Mouse (Mus musculus): ENCODE data around the gene Zar1l. TPM values are rescaled to one million over a fixed set of nuclear protein-coding genes. Genes with fewer than 3 reads are reported as not detected.

Zar1l gene
- not detected for polyA plus RNA-seq (2021)

DNA sequence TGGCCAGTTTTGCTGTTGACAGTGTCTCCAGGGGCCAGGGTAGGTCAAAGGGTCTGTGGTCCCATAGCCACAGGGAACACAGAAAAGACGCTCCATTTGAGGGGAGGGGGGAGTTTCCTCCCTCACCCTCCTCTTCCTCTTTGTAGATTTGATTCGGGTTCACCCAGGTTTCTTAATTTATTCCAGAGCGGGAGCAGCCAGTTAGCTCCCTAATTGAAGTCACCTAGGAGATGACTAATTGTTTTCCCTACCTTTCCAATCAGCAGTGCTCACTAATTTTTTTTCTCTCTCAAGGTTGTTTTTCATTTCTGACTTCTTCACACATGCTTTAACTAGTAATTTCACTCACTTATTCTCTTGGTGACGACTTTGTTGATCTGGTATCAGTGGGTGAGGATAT is at the start of gene Zar1l:
Gene Zar1l (minus strand): TSS at position 101 of the 400 bp plus-strand sequence.
- CTCF ChIA-PET = no interaction called here
- ATAC-seq (no peak), DNase-seq (ENCODE audit: low read depth, low spot score) (no peak)
- H3K27me3 ChIP-seq = no peaks in the 10 kb centered on the region
- POLR2A ChIA-PET = no interaction called here
- in situ Hi-C loops (cut with MboI; ENCODE audit: low pct_unique_long_range_greater_than_20kb) = no loop called here
- TF ChIP-seq CTCF (IDR thresholded peaks at IDR 0.05) = no peak

DNA sequence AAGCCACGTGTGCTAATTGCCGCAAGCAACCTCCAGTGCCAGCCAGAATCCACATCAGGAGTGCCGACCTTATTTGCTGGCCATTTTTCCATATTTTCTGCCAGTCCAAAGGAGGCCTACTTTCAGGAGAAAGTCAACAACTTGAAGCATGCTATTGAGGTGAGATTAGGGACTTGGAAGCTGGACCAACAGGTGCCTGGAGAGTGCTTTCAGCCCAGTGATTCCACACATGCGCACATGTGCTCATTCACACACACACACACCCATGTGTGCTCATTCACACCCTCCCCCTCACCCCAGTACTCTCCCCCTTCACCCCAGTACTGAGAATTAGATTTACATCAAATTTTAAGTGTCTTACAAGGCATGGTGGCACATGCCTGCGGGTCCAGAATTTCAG is 49.0 kb upstream of the Zar1l start:
- in situ Hi-C loops (cut with MboI; ENCODE audit: low pct_unique_long_range_greater_than_20kb) = no loop called here
- CTCF ChIA-PET = interaction anchor here (1.0 to 3.8 kb wide), 3 partner anchors 8 to 14 kb away, joined by 3 to 14 read pairs (median 5); no protein-coding TSS in a partner anchor

DNA sequence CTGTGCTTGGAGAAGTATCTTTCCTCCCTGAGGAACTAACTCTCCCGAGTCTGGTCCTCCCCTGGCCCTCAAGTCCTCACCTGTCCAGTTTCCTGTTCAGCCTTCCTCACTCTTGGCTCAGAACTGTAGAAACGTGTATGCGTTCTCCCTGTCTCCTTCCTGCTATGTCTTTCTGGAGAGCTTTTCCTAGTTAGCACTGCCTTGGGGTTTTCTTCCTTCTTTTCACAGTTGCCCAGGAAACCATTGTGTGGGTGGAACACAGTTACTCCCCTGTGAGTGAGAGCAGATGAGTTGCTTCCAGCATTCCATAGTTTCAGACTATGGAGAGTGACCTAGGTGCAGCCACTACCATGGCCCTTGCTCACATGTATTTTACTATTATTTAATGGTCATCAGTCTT is 48.3 kb upstream of the Zar1l start:
- CTCF ChIA-PET = interaction anchor here (0.9 to 3.8 kb wide), 5 partner anchors 8 to 74 kb away, joined by 3 to 14 read pairs (median 5); no protein-coding TSS in a partner anchor
- H3K27me3 ChIP-seq = no peaks in the 10 kb centered on the region
- TF ChIP-seq CTCF (IDR thresholded peaks at IDR 0.05) = no peak
- in situ Hi-C loops (cut with MboI; ENCODE audit: low pct_unique_long_range_greater_than_20kb) = no loop called here
- POLR2A ChIA-PET = no interaction called here
- peak; percentile 65 for ATAC-seq
- DNase-seq (ENCODE audit: low read depth, low spot score) = no peak

More for the DNA sequence above, 49.0 kb upstream of the Zar1l start:
- ATAC-seq (no peak), DNase-seq (ENCODE audit: low read depth, low spot score) (no peak)
- TF ChIP-seq CTCF (IDR thresholded peaks at IDR 0.05) = no peak
- H3K27me3 ChIP-seq = no peaks in the 10 kb centered on the region
- POLR2A ChIA-PET = no interaction called here

DNA sequence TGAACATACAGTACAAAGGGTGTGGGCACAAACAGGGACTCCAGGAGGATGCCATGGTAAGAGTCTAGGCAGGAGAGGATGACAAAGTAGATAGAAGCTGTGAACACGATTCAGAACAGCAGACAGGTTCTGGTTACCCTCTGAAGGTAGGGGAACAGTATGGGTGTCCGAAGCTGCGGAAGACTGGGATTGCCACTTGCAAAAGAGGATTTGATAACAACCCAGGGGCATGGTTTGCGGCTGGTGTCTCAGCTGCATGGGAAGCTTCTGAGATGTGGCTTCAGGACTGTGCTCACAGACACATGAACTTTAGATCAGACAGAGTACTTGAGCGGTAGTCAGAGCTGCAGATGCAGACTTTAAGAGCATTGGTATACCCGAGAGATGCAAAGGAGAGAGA is 46.5 kb upstream of the Zar1l start:
- TF ChIP-seq CTCF (IDR thresholded peaks at IDR 0.05) = no peak

DNA sequence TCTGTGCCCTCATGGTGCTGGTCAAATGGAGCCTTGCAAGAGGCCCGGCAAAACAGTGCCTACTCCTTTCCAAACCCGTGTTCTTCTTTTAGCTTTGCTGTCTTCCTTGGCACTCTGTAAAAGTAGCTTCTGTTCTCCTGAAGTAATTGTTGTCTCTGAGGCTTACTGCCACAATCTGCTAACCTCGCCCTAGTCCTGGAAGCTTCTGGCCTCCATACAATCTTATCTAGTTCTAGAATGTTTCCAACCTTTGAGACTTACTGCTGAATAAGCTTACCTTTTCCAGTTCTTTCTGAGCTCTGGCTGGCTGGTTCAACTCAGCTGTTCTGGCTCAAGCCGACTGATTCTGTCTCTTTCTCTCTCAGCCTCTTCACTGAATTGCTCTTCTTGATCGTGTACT is 43.8 kb upstream of the Zar1l start:
- DNase-seq (ENCODE audit: low read depth, low spot score) (no peak), ATAC-seq (no peak)
- no peak for TF ChIP-seq CTCF (IDR thresholded peaks at IDR 0.05)
- POLR2A ChIA-PET = no interaction called here
- in situ Hi-C loops (cut with MboI; ENCODE audit: low pct_unique_long_range_greater_than_20kb) = no loop called here
- no peaks in the 10 kb centered on the region for H3K27me3 ChIP-seq
- CTCF ChIA-PET = interaction anchor here (1.3 kb wide), 1 partner anchor 10 kb away, joined by 3 read pairs; no protein-coding TSS in a partner anchor

More for the DNA sequence above, 46.5 kb upstream of the Zar1l start:
- ChIA-PET POLR2A (interaction anchor here (1.2 kb wide), 1 partner anchor 30 kb away, joined by 3 read pairs; no protein-coding TSS in a partner anchor), CTCF (interaction anchor here (0.8 to 3.8 kb wide), 6 partner anchors 10 to 101 kb away, joined by 3 to 14 read pairs (median 4); partner anchors contain the start of gene N4bp2l2)
- H3K27me3 ChIP-seq = no peaks in the 10 kb centered on the region
- in situ Hi-C loops (cut with MboI; ENCODE audit: low pct_unique_long_range_greater_than_20kb) = no loop called here
- DNase-seq (ENCODE audit: low read depth, low spot score) (no peak), ATAC-seq (no peak)

DNA sequence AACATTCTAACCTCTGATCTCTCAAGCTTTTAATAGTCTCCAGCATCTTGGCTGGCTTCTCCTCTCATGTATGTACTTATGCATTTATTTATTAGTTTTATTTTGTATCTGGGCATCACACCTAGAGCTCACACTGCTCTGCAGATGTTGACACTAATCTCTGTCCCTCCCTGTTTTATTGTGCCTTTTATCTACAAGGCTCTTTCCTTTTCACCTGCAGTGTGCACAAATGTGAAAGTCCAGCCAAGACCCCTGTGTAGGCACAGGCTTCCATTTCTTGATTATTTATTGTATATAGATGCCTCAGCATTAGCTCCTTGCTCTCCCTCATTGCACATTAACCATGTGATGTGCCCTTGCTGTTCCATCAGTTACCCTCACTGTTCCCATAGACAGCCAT is 43.4 kb upstream of the Zar1l start:
- TF ChIP-seq CTCF (IDR thresholded peaks at IDR 0.05) = no peak
- ATAC-seq (no peak), DNase-seq (ENCODE audit: low read depth, low spot score) (no peak)
- in situ Hi-C loops (cut with MboI; ENCODE audit: low pct_unique_long_range_greater_than_20kb) = no loop called here
- H3K27me3 ChIP-seq = no peaks in the 10 kb centered on the region
- ChIA-PET CTCF (interaction anchor here (1.0 to 1.3 kb wide), 2 partner anchors 9 to 14 kb away, joined by 3 read pairs; no protein-coding TSS in a partner anchor), POLR2A (no interaction called here)

DNA sequence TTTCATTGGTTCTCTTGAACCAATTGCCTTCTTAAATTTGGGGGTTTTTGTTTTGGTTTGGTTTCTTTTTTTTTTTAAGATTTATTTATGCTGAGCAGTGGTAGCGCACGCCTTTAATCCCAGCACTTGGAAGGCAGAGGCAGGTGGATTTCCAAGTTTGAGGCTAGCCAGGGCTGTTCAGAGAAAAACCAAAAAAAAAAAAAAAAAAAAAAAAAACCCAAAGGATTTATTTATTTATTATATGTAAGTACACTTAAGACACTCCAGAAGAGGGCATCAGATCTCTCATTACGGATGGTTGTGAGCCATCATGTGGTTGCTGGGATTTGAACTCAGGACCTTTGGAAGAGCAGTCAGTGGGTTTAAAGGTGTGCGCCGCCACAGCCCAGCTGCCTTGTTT is 42.9 kb upstream of the Zar1l start:
- POLR2A ChIA-PET = no interaction called here
- in situ Hi-C loops (cut with MboI; ENCODE audit: low pct_unique_long_range_greater_than_20kb) = no loop called here
- CTCF ChIA-PET = interaction anchor here (1.0 to 1.3 kb wide), 2 partner anchors 9 to 14 kb away, joined by 3 read pairs; no protein-coding TSS in a partner anchor

DNA sequence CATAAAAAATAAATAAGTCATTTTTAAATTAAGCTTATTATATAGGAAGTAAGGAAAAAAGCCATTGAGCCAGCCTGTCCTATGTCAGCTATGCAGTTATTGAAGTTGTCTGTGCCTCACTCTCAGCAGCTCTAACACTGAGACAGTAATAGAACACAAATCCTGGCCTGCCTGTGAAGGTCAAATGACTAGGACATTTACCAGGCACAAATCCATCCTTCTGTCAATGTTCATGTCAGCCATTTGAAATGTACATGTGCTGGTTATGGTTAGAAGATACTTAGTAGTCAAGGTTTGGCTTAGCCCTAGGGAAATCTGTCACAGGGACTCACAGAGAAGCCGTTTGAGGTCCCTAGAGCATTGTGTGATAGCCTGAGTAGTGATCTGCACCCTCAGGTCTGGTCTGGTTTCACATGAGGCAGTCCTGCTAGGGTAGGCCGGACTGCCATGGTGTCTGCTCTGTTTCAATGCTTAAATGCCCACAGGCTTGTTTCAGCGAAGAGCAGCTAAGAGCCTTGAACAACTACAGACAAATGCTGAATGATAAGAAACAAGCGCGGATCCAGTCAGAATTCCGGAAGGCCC is 41.6 kb upstream of the Zar1l start:
- no peak for ATAC-seq
- H3K27me3 ChIP-seq = no peaks in the 10 kb centered on the region
- in situ Hi-C loops (cut with MboI; ENCODE audit: low pct_unique_long_range_greater_than_20kb) = no loop called here
- POLR2A ChIA-PET = interaction anchor here (0.7 kb wide), 1 partner anchor 321 kb away, joined by 3 read pairs; no protein-coding TSS in a partner anchor
- no peak for TF ChIP-seq CTCF (IDR thresholded peaks at IDR 0.05)
- CTCF ChIA-PET = interaction anchor here (1.1 to 2.4 kb wide), 5 partner anchors 8 to 17 kb away, joined by 4 to 8 read pairs (median 5); no protein-coding TSS in a partner anchor
- no peak for DNase-seq (ENCODE audit: low read depth, low spot score)

More for the DNA sequence above, 42.9 kb upstream of the Zar1l start:
- DNase-seq (ENCODE audit: low read depth, low spot score) (no peak), ATAC-seq (no peak)
- no peak for TF ChIP-seq CTCF (IDR thresholded peaks at IDR 0.05)
- no peaks in the 10 kb centered on the region for H3K27me3 ChIP-seq

DNA sequence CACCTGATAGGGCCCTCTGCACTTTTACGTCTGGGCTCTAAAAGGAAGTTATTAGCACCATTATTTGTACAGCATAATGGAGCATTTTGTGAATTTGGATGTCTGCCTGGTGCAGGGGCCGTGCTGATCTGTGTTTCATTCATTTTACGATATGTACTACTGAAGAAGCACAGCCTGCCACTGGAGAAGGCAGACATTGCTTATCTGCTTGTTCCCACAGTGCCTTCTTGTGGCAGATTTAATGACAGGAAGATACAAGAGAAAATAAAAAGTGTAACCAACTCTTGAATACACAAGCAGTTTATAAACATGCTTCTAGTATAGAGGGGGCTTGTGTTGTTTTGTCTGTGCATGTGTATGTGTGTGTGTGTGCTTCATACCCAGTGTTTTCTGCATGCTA is 33.7 kb upstream of the Zar1l start:
- ATAC-seq (no peak), DNase-seq (ENCODE audit: low read depth, low spot score) (no peak)
- TF ChIP-seq CTCF (IDR thresholded peaks at IDR 0.05) = peak; percentile 30
- in situ Hi-C loops (cut with MboI; ENCODE audit: low pct_unique_long_range_greater_than_20kb) = no loop called here
- ChIA-PET CTCF (interaction anchor here (0.6 to 1.6 kb wide), 3 partner anchors 10 to 97 kb away, joined by 3 to 4 read pairs (median 3); no protein-coding TSS in a partner anchor), POLR2A (no interaction called here)
- H3K27me3 ChIP-seq = no peaks in the 10 kb centered on the region

DNA sequence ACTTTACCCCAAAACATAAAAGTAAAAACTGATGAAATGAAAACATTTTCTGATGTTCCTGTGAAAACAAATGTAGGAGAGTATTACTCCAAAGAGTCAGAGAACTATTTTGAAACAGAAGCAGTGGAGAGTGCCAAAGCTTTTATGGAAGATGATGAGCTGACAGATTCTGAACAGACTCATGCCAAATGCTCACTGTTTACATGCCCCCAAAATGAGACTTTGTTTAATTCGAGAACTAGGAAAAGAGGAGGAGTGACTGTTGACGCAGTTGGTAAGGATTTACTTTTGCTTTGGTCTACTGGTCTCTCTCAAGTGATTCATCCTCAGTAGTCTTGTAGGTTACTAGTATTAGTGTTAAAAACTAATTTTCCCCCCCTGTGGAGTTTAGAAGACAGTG is 25.2 kb upstream of the Zar1l start:
- peak; percentile 80 for ATAC-seq
- DNase-seq (ENCODE audit: low read depth, low spot score) = peak; percentile 37
- in situ Hi-C loops (cut with MboI; ENCODE audit: low pct_unique_long_range_greater_than_20kb) = no loop called here
- POLR2A ChIA-PET = no interaction called here
- no peaks in the 10 kb centered on the region for H3K27me3 ChIP-seq
- CTCF ChIA-PET = interaction anchor here (1.2 kb wide), 1 partner anchor 11 kb away, joined by 4 read pairs; no protein-coding TSS in a partner anchor
- TF ChIP-seq CTCF (IDR thresholded peaks at IDR 0.05) = no peak

DNA sequence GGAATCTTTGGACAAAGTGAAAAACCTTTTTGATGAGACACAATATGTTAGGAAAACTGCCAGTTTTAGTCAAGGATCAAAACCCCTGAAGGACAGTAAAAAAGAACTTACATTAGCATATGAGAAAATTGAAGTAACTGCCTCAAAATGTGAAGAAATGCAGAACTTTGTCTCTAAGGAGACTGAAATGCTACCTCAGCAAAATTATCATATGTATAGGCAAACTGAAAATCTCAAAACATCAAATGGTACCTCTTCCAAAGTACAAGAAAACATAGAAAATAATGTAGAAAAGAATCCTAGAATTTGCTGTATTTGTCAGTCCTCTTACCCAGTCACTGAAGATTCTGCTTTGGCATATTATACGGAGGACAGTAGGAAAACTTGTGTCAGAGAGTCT is 23.3 kb upstream of the Zar1l start:
- in situ Hi-C loops (cut with MboI; ENCODE audit: low pct_unique_long_range_greater_than_20kb) = no loop called here
- ATAC-seq (no peak), DNase-seq (ENCODE audit: low read depth, low spot score) (no peak)
- H3K27me3 ChIP-seq = no peaks in the 10 kb centered on the region
- ChIA-PET CTCF (interaction anchor here (1.2 kb wide), 1 partner anchor 17 kb away, joined by 3 read pairs; no protein-coding TSS in a partner anchor), POLR2A (no interaction called here)
- TF ChIP-seq CTCF (IDR thresholded peaks at IDR 0.05) = no peak
